Mouse (Mus musculus): ENCODE data around the gene Adamtsl2. TPM values are rescaled to one million over a fixed set of nuclear protein-coding genes. Genes with fewer than 3 reads are reported as not detected.
A peak's percentile ranks its signal among the peaks of the same experiment; 100 is the strongest.

Adamtsl2 gene
- total RNA-seq, 1 experiment from 2014 or later = 17.9 TPM

GRCm38 (mm10) chr2:27075485-27075884 lies 3.7 kb upstream of the Adamtsl2 start:
- peak; percentile 42 for DNase-seq

- peak; percentile 33 for DNase-seq
Observed at GRCm38 (mm10) chr2:27077655-27078244, 1.4 kb upstream of the Adamtsl2 start.

- no peak for DNase-seq
Observed at GRCm38 (mm10) chr2:27078312-27078711, 867 bp upstream of the Adamtsl2 start.

GRCm38 (mm10) chr2:27079649-27080048 lies 470 bp downstream of the Adamtsl2 start:
- no peak for DNase-seq

GRCm38 (mm10) chr2:27083761-27084475 lies 4.7 kb downstream of the Adamtsl2 start:
- peak; percentile 30 for DNase-seq

GRCm38 (mm10) chr2:27084963-27085362 lies 5.8 kb downstream of the Adamtsl2 start:
- DNase-seq = no peak

GRCm38 (mm10) chr2:27085801-27086200 lies 6.6 kb downstream of the Adamtsl2 start:
- DNase-seq = no peak

GRCm38 (mm10) chr2:27086483-27087010 lies 7.4 kb downstream of the Adamtsl2 start:
- DNase-seq = no peak

- no peak for DNase-seq
Observed at GRCm38 (mm10) chr2:27087581-27087980, 8.4 kb downstream of the Adamtsl2 start.

- DNase-seq = peak; percentile 60
Observed at GRCm38 (mm10) chr2:27088071-27088644, 9.0 kb downstream of the Adamtsl2 start.

- no peak for DNase-seq
Observed at GRCm38 (mm10) chr2:27088700-27089099, 9.5 kb downstream of the Adamtsl2 start.

GRCm38 (mm10) chr2:27089238-27089637 lies 10.1 kb downstream of the Adamtsl2 start:
- DNase-seq = no peak

- no peak for DNase-seq
Observed at GRCm38 (mm10) chr2:27095178-27095577, 16.0 kb downstream of the Adamtsl2 start.

- DNase-seq = no peak
Observed at GRCm38 (mm10) chr2:27096341-27096981, 17.3 kb downstream of the Adamtsl2 start.

- no peak for DNase-seq
Observed at GRCm38 (mm10) chr2:27097241-27097656, 18.1 kb downstream of the Adamtsl2 start.

GRCm38 (mm10) chr2:27097776-27098175 lies 18.6 kb downstream of the Adamtsl2 start:
- no peak for DNase-seq

GRCm38 (mm10) chr2:27103554-27103953 lies 24.4 kb downstream of the Adamtsl2 start:
- no peak for DNase-seq

GRCm38 (mm10) chr2:27106816-27107215 lies 27.6 kb downstream of the Adamtsl2 start:
- DNase-seq = no peak

- no peak for DNase-seq
Observed at GRCm38 (mm10) chr2:27108144-27108543, 29.0 kb downstream of the Adamtsl2 start.

- DNase-seq = no peak
Observed at GRCm38 (mm10) chr2:27109052-27109451, 29.9 kb downstream of the Adamtsl2 start.

- DNase-seq = no peak
Observed at GRCm38 (mm10) chr2:27112585-27112984, 33.4 kb downstream of the Adamtsl2 start.

- DNase-seq = no peak
Observed at GRCm38 (mm10) chr2:27114169-27114568, 35.0 kb downstream of the Adamtsl2 start.

GRCm38 (mm10) chr2:27118452-27118851 lies 39.3 kb downstream of the Adamtsl2 start:
- no peak for DNase-seq

Measured in adrenal gland, postnatal 25 days (tissue).